Mouse (Mus musculus): ENCODE results near the gene Olfr780. TPM values are rescaled to one million over a fixed set of nuclear protein-coding genes. Genes with fewer than 3 reads are reported as not detected.
"Not testable (repeated sequence)": the region's sequence is repeated elsewhere in the genome, so short reads cannot be mapped to it uniquely, and the experiment has no call there.

Gene Olfr780
- total RNA-seq (2021), result not detected

GRCm38 (mm10) chr10:129317817-129318216 is at the start of gene Olfr780:
TSS of gene Olfr780 (plus strand) at chr10:129318117.
- intact Hi-C loops (cut with DNase I), result no loop called here
- no peak for DNase-seq

- DNase-seq, result no peak
- intact Hi-C loops (cut with DNase I), result no loop called here
Measured at GRCm38 (mm10) chr10:129271081-129271535, 46.8 kb upstream of the Olfr780 start, which contains the start of gene Olfr777. TSS of gene Olfr777 (minus strand) at chr10:129271485.

- DNase-seq; intact Hi-C loops (cut with DNase I): not testable (repeated sequence)
Measured at GRCm38 (mm10) chr10:129312973-129313372, 4.9 kb upstream of the Olfr780 start.

GRCm38 (mm10) chr10:129313521-129313920 is 4.4 kb upstream of the Olfr780 start:
- DNase-seq; intact Hi-C loops (cut with DNase I): not testable (repeated sequence)

GRCm38 (mm10) chr10:129328554-129328953 is 10.6 kb downstream of the Olfr780 start, which contains the start of gene Olfr781:
TSS of gene Olfr781 (plus strand) at chr10:129328854.
- intact Hi-C loops (cut with DNase I), result no loop called here
- DNase-seq, result no peak

GRCm38 (mm10) chr10:129348550-129348949 is 30.6 kb downstream of the Olfr780 start, which contains the start of gene Olfr782:
TSS of gene Olfr782 (plus strand) at chr10:129348850.
- no peak for DNase-seq
- intact Hi-C loops (cut with DNase I), result no loop called here

GRCm38 (mm10) chr10:129352475-129352874 is 34.6 kb downstream of the Olfr780 start:
- intact Hi-C loops (cut with DNase I); DNase-seq: not testable (repeated sequence)

GRCm38 (mm10) chr10:129356496-129356895 is 38.6 kb downstream of the Olfr780 start:
- intact Hi-C loops (cut with DNase I); DNase-seq: not testable (repeated sequence)

- intact Hi-C loops (cut with DNase I), result no loop called here
- DNase-seq, result no peak
Measured at GRCm38 (mm10) chr10:129357307-129357706, 39.4 kb downstream of the Olfr780 start.

Other genes with a start within 250 kb of the Olfr780 start
- not detected for gene Olfr766-ps1, start 249.1 kb upstream of the Olfr780 start, total RNA-seq (2021)
- gene Olfr767, start 235.2 kb upstream of the Olfr780 start, total RNA-seq (2021), result not detected
- gene Olfr768, start 218.7 kb upstream of the Olfr780 start, total RNA-seq (2021), result not detected
- gene Olfr769, start 200.3 kb upstream of the Olfr780 start, total RNA-seq (2021), result not detected
- not detected for gene Olfr770, start 179.1 kb upstream of the Olfr780 start, total RNA-seq (2021)
- gene Olfr771, start 153.4 kb upstream of the Olfr780 start, total RNA-seq (2021), result not detected
- not detected for gene Olfr772, start 140.2 kb upstream of the Olfr780 start, total RNA-seq (2021)
- gene Olfr773, start 130.7 kb upstream of the Olfr780 start, total RNA-seq (2021), result not detected
- gene Olfr774, start 81.9 kb upstream of the Olfr780 start, total RNA-seq (2021), result not detected
- gene Olfr775, start 69.7 kb upstream of the Olfr780 start, total RNA-seq (2021), result not detected
- gene Olfr776, start 59.0 kb upstream of the Olfr780 start, total RNA-seq (2021), result not detected
- gene Olfr777, start 46.6 kb upstream of the Olfr780 start, total RNA-seq (2021), result not detected
- gene Olfr781, start 10.7 kb downstream of the Olfr780 start, total RNA-seq (2021), result not detected
- not detected for gene Olfr782, start 30.7 kb downstream of the Olfr780 start, total RNA-seq (2021)
- not detected for gene Olfr784, start 66.0 kb downstream of the Olfr780 start, total RNA-seq (2021)
- not detected for gene Olfr785, start 87.3 kb downstream of the Olfr780 start, total RNA-seq (2021)
- gene Olfr786, start 109.2 kb downstream of the Olfr780 start, total RNA-seq (2021), result not detected
- gene Olfr787, start 143.7 kb downstream of the Olfr780 start, total RNA-seq (2021), result not detected
- gene Olfr788, start 152.9 kb downstream of the Olfr780 start, total RNA-seq (2021), result not detected
- not detected for gene Olfr789, start 166.6 kb downstream of the Olfr780 start, total RNA-seq (2021)
- gene Olfr790, start 180.4 kb downstream of the Olfr780 start, total RNA-seq (2021), result not detected
- not detected for gene Olfr791, start 203.7 kb downstream of the Olfr780 start, total RNA-seq (2021)
- not detected for gene Olfr792, start 221.0 kb downstream of the Olfr780 start, total RNA-seq (2021)
- not detected for gene Olfr794, start 249.5 kb downstream of the Olfr780 start, total RNA-seq (2021)